Mouse (Mus musculus) activated CD4-positive, CD25-positive, alpha-beta regulatory T cell (primary cell): Measurements from ENCODE around the gene Lrrk2. TPM values are rescaled to one million over a fixed set of nuclear protein-coding genes. Genes with fewer than 3 reads are reported as not detected.

Experiments used
- polyA plus RNA-seq, 2 experiments: library from polyadenylated mRNA; unstranded; fragments of 100-300 nt; shearing (Covaris generic); gene quantifications; one replicate each; pipeline ENCODE4 v1.2.1; 2017

The Lrrk2 gene
- 1 to 10 TPM in 1 of 2 experiments, under 1 TPM in 1; 0.26 to 1.4 TPM for polyA plus RNA-seq

DNA sequence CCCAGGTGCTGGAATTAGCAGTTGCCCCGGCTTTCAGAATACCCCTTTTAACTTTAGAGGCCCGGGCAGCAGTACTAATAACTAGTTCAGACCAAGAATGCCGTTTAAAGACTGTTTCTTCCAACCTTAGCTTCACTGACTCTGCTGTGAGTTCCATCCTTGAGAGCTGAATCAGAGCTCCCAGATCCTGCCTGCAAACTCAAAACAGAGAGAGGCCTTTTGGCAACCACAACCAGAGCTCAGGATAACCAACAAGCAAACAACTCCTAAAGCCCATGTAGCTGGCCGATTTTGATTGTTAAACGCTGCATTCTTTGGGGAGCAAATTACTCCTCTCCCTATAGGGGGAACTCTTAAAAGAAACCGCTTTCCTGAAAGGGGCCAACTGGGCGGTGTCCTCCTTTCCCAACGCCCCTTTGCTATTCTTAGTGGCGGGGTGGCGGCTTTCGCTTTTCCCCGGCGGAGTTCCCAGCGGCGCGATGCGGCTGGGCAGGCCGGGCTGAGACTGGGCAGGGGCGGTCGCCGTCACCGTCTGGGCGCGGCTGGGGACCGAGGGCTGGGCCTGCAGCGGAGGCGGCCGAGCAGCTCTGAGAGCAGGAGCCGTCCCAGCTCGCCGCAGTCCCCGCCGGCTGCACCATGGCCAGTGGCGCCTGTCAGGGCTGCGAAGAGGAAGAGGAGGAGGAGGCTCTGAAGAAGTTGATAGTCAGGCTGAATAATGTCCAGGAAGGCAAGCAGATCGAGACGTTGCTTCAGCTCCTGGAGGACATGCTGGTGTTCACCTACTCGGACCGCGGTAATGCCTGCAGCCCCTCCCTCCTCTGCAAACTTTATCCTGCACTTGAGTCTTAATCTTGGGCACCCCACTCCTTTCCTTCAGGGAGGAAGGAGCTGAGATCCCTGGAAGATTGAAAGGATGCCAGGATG lies at the start of gene Lrrk2:
TSS of gene Lrrk2 (plus strand) at position 531 of the 924 bp plus-strand sequence.

DNA sequence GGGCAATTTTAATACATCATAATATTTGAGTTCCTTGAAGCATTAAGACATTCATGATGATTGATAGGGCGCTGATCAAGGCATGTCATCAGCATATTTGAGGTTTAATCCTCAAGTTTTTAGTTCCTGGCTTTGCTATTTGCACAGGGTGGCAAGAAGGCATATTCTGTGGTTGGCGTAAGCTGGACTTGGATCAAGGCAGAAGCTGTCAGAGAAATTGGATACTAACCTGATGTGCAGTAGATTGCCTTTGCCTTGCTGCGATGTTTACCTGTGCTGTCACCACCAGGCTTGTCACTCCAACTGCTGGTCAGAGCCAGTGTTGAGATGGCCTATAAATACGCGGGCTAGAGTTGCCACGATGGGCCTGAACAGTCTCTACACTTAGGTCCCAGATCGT lies 165.0 kb downstream of the Lrrk2 start, which contains the start of gene Smgc:
TSS of gene Smgc (plus strand) at position 301 of the 400 bp plus-strand sequence.

Other genes with a start within 250 kb of the Lrrk2 start
- gene Slc2a13, start 99.9 kb upstream of the Lrrk2 start, polyA plus RNA-seq, result not detected
- gene Smgc, start 165.1 kb downstream of the Lrrk2 start, polyA plus RNA-seq, result not detected